Mouse (Mus musculus): ENCODE data around the gene Gm20388. TPM values are rescaled to one million over a fixed set of nuclear protein-coding genes. Genes with fewer than 3 reads are reported as not detected.

Gene Gm20388
- polyA plus RNA-seq, 1 experiment from 2014 or later: 7.4 TPM

DNA sequence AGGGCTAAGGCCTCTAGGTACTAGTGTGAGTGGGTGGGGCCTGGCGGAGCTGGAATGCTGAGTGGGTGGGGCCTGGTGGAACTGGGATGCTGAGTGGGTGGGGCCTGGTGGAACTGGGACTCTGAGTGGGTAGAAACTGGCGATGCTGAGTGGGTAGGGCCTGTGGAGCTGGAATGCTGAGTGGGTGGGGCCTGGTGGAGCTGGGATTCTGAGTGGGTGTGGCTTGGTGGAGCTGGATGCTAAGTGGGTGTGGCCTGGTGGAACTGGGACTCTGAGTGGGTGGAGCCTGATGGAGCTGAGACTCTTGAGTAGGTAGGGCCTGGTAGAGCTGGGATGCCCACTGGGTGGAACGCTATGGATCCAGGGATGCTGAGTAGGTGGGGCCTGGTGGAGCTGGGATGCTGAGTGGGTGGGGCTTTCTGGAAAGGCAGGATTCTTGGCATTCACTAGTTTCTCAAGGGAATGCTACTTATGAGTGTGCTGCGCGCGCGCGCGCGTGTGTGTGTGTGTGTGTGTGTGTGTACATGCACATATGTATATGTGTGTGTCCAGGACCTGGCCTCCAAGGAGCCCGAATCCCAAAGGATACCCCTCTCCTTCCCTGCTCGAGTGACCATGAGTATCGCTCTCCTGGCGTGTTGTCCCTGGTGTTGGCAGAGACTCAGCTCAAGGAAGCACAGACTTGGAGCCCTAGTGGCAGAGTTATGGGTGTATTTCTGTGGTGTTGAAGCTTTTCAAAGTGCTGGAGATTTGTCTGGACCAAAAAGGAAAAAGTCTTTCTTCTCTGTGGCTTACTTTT, 608.3 kb downstream of the Gm20388 start:
- Histone ChIP-seq H3K9ac (no peak overlapping the region), H3K4me1 (peaks cover 87% of the 10 kb centered on the region), H3K4me3 (replicated peaks) (no peak overlapping the region), H3K27ac (peak overlapping the region; percentile 71; the same call in 1 of the 2 replicates), H3K4me2 (no peak overlapping the region), H3K9me3 (replicated peaks) (no peaks in the 10 kb centered on the region), H3K27me3 (0 out of 2 replicates have a peak, but pooled peaks cover 9% of the 10 kb centered on the region), H3K36me3 (no peaks in the 10 kb centered on the region)
- WGBS: 71% methylated on average over 14 of the region's 14 CpGs
- ATAC-seq (replicated peaks; ENCODE audit: low FRiP score): peak; percentile 26; the same call in 1 of the 2 replicates

- 0 out of 2 replicates have a peak, but pooled peaks cover 12% of the 10 kb centered on the region for H3K27me3 ChIP-seq
- 0 out of 2 replicates have a peak overlapping the region, but pooled peaks have one; percentile 11 for H3K9ac ChIP-seq
- peaks cover 85% of the 10 kb centered on the region for H3K4me1 ChIP-seq
- no peak overlapping the region for H3K4me3 ChIP-seq (replicated peaks)
- H3K27ac ChIP-seq: peak overlapping the region; percentile 51; the same call in 1 of the 2 replicates
- no peaks in the 10 kb centered on the region for H3K36me3 ChIP-seq
- peak overlapping the region; percentile 23 for H3K4me2 ChIP-seq
- H3K9me3 ChIP-seq (replicated peaks): no peaks in the 10 kb centered on the region
- ATAC-seq (replicated peaks; ENCODE audit: low FRiP score): no peak
- WGBS: 60% methylated on average over 15 of the region's 15 CpGs
Measured at GRCm38 (mm10) chr8:120520287-120520686, 609.6 kb downstream of the Gm20388 start.

GRCm38 (mm10) chr8:120520707-120521590, 610.3 kb downstream of the Gm20388 start:
- Histone ChIP-seq H3K4me1 (peaks cover 85% of the 10 kb centered on the region), H3K9ac (0 out of 2 replicates have a peak overlapping the region, but pooled peaks have one; percentile 11), H3K27me3 (0 out of 2 replicates have a peak, but pooled peaks cover 12% of the 10 kb centered on the region), H3K27ac (peak overlapping the region; percentile 54; the same call in 1 of the 2 replicates), H3K4me3 (replicated peaks) (no peak overlapping the region), H3K9me3 (replicated peaks) (no peaks in the 10 kb centered on the region), H3K4me2 (peak overlapping the region; percentile 23), H3K36me3 (no peaks in the 10 kb centered on the region)
- WGBS: 18% methylated on average over 20 of the region's 20 CpGs
- ATAC-seq (replicated peaks; ENCODE audit: low FRiP score): no peak

GRCm38 (mm10) chr8:120521591-120521965, 610.9 kb downstream of the Gm20388 start:
- Histone ChIP-seq H3K27me3 (0 out of 2 replicates have a peak, but pooled peaks cover 12% of the 10 kb centered on the region), H3K4me2 (0 out of 2 replicates have a peak overlapping the region, but pooled peaks have one; percentile 23), H3K27ac (0 out of 2 replicates have a peak overlapping the region, but pooled peaks have one; percentile 54), H3K36me3 (no peaks in the 10 kb centered on the region), H3K9me3 (replicated peaks) (no peaks in the 10 kb centered on the region), H3K4me1 (peaks cover 85% of the 10 kb centered on the region), H3K4me3 (replicated peaks) (no peak overlapping the region), H3K9ac (no peak overlapping the region)
- 66% methylated on average over 7 of the region's 7 CpGs for WGBS
- no peak for ATAC-seq (replicated peaks; ENCODE audit: low FRiP score)

DNA sequence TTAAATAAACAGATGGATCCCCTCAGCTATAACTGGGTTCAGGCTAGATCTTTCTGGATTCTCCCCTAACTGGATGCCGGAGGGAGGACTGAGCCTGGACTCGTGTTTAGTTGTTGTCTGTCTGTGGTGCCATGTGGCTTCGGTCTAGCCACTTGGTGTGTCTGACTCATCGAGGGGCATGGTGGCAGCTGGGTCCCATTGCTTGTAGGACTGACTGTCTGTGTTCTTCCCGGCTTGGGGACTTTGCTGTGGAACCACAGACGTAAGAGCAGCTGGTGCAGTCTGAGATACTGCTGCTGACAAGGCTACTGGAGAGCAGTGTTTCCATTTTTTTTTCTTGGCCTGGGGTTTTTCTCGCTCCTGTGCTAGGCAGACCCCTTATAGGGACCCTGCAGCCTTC, 613.0 kb downstream of the Gm20388 start:
- ATAC-seq (replicated peaks; ENCODE audit: low FRiP score): no peak
- peaks cover 85% of the 10 kb centered on the region for H3K4me1 ChIP-seq
- WGBS: 63% methylated on average over 7 of the region's 7 CpGs

DNA sequence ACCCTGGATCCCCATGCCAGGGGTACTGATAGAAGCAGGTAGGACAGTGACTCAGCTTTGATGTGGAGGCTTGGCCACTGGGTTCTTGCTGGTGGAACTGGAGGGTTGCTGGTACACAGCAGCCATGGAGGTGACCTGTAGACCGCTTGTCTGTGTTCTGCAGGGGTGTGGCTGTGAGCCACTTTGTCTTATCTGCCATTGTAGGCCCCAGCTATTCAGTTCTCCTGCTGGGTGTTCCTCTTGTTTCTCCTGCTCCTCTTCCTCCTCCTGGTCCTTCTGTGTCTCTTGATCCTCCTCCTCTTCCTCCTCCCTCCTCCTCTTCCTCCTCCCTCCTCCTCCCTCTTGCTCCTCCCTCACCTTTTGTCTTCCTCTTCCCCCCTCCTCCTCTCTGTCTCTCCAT, 614.5 kb downstream of the Gm20388 start:
- Histone ChIP-seq H3K4me2 (no peak overlapping the region), H3K4me1 (peaks cover 78% of the 10 kb centered on the region), H3K9me3 (replicated peaks) (no peaks in the 10 kb centered on the region), H3K4me3 (replicated peaks) (no peak overlapping the region), H3K9ac (no peak overlapping the region), H3K27ac (no peak overlapping the region), H3K27me3 (0 out of 2 replicates have a peak, but pooled peaks cover 12% of the 10 kb centered on the region), H3K36me3 (no peaks in the 10 kb centered on the region)
- ATAC-seq (replicated peaks; ENCODE audit: low FRiP score): no peak
- 80% methylated on average over 1 of the region's 1 CpGs for WGBS

More for the DNA sequence above, 613.0 kb downstream of the Gm20388 start:
- Histone ChIP-seq H3K4me2 (no peak overlapping the region), H3K27me3 (0 out of 2 replicates have a peak, but pooled peaks cover 12% of the 10 kb centered on the region), H3K36me3 (no peaks in the 10 kb centered on the region), H3K9me3 (replicated peaks) (no peaks in the 10 kb centered on the region), H3K4me3 (replicated peaks) (no peak overlapping the region), H3K9ac (no peak overlapping the region), H3K27ac (no peak overlapping the region)

DNA sequence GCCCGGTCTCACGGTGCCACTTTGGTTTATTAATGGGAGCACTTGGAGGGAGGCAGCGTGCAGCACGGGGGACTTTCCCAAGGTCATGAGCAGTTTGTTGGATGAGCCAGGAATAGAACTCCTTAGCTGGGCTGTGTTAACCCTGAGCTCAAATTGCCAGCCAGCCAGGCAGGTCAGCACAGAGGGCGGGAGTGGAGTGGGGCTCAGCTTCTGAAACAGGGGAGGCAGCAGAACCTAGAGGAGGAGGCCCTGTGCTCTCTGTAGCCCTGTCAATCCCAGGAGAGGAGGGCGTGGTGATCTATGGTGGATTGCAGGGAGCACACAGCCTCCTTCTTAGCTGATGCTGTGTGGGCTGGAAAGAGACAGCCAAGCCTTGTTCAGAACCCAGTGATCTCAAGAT, 615.2 kb downstream of the Gm20388 start:
- Histone ChIP-seq H3K9ac (no peak overlapping the region), H3K4me3 (replicated peaks) (no peak overlapping the region), H3K4me2 (no peak overlapping the region), H3K9me3 (replicated peaks) (no peaks in the 10 kb centered on the region), H3K4me1 (peaks cover 71% of the 10 kb centered on the region), H3K27ac (peak overlapping the region; percentile 16; the same call in 1 of the 2 replicates), H3K27me3 (0 out of 2 replicates have a peak, but pooled peaks cover 12% of the 10 kb centered on the region), H3K36me3 (no peaks in the 10 kb centered on the region)
- ATAC-seq (replicated peaks; ENCODE audit: low FRiP score): 0 out of 2 replicates have a peak, but pooled peaks have one; percentile 20
- 19% methylated on average over 6 of the region's 6 CpGs for WGBS

DNA sequence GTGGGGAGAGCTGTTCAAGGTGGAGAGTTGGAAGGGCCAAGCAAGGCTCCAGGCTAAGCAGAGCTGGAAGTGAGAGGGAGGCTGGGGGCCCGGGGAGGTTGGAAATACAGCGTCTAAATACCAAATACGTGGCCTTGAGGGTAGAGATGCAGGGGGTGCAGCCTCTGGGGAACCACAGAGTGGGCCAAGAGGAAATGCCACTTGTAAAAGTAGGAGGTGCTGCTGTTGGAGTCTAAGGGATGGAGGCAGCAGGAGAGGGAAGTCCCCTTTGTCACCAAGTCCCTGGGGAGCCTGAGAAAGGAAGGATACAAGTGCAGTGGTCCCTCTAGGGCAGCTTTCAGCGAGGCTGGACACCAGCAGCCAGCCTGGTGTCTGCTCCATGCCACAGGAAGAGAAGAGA, 615.9 kb downstream of the Gm20388 start:
- Histone ChIP-seq H3K27me3 (0 out of 2 replicates have a peak, but pooled peaks cover 10% of the 10 kb centered on the region), H3K9me3 (replicated peaks) (no peaks in the 10 kb centered on the region), H3K4me1 (peaks cover 70% of the 10 kb centered on the region), H3K27ac (no peak overlapping the region), H3K9ac (no peak overlapping the region), H3K36me3 (no peaks in the 10 kb centered on the region), H3K4me3 (replicated peaks) (no peak overlapping the region), H3K4me2 (no peak overlapping the region)
- 35% methylated on average over 4 of the region's 4 CpGs for WGBS
- no peak for ATAC-seq (replicated peaks; ENCODE audit: low FRiP score)

DNA sequence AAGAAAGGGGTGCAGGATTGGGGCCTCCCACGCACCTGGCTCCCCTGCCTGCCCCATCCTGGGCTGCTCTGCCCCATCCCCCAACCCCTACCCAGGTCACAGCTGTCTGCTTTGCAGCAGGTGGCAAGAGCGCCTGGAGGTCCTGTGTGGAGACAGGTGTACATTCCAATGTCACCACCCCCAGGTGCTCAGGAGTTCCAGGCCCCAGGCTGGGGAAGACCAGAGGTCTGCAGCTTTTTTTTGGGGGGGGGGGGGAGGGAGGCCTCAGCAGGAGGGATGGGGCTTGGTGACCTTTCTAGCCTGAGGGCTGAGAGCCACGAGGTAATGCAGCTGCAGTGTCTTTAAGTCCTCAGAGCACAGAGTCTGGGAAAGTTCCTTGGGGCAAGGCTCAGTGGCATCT, 617.7 kb downstream of the Gm20388 start:
- no peaks in the 10 kb centered on the region for H3K36me3 ChIP-seq
- no peak overlapping the region for H3K4me3 ChIP-seq (replicated peaks)
- no peak overlapping the region for H3K9ac ChIP-seq
- WGBS: 42% methylated on average over 3 of the region's 3 CpGs
- H3K9me3 ChIP-seq (replicated peaks): no peaks in the 10 kb centered on the region
- no peak overlapping the region for H3K4me2 ChIP-seq
- 0 out of 2 replicates have a peak, but pooled peaks cover 9% of the 10 kb centered on the region for H3K27me3 ChIP-seq
- ATAC-seq (replicated peaks; ENCODE audit: low FRiP score): no peak; the same call in 1 of the 2 replicates
- H3K4me1 ChIP-seq: peaks cover 82% of the 10 kb centered on the region
- H3K27ac ChIP-seq: peak overlapping the region; percentile 41; the same call in 1 of the 2 replicates

- 36% methylated on average over 7 of the region's 7 CpGs for WGBS
- H3K27me3 ChIP-seq: peaks cover 11% of the 10 kb centered on the region; the same call in 1 of the 2 replicates
- no peaks in the 10 kb centered on the region for H3K9me3 ChIP-seq (replicated peaks)
- no peak overlapping the region for H3K4me3 ChIP-seq (replicated peaks)
- peaks cover 82% of the 10 kb centered on the region for H3K4me1 ChIP-seq
- no peak for ATAC-seq (replicated peaks; ENCODE audit: low FRiP score)
- 0 out of 2 replicates have a peak overlapping the region, but pooled peaks have one; percentile 27 for H3K27ac ChIP-seq
- no peaks in the 10 kb centered on the region for H3K36me3 ChIP-seq
- H3K9ac ChIP-seq: no peak overlapping the region
- no peak overlapping the region for H3K4me2 ChIP-seq
Measured at GRCm38 (mm10) chr8:120529226-120529625, 618.6 kb downstream of the Gm20388 start.

DNA sequence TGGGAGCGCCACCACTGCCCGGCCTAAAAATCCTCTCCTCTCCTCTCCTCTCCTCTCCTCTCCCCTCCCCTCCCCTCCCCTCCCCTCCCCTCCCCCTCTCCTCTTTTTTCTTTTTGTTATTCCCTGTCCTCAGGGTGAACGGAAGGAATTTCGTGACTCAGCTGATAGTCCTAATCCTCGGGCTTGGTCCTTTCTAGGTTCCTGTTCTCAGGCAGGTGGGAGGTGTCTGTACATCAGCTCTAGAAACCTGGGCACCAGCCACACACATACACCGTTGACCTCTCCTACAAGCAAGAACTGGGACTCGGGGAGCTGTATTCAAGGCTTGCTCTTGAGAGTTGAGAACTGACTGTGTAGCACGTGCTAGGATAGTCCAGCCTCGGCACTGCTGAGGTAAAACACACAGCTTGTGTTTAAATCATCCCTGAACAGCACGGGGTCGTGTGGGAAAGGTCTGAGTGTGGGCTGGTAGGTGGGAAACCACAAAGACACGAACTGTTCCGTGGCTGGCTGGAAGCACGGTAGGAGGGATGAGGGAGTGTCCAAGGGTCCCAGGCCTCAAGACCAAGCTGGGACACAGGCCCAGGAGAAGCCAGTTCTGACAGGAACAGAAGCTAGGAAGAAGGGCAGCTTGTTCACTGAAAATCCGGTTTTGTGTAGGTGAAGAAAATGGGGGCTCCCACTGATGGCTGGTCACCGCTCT, 620.5 kb downstream of the Gm20388 start:
- H3K9ac ChIP-seq: no peak overlapping the region
- H3K27me3 ChIP-seq: peaks cover 13% of the 10 kb centered on the region; the same call in 1 of the 2 replicates
- ATAC-seq (replicated peaks; ENCODE audit: low FRiP score): no peak
- no peak overlapping the region for H3K4me3 ChIP-seq (replicated peaks)
- H3K9me3 ChIP-seq (replicated peaks): no peaks in the 10 kb centered on the region
- H3K4me2 ChIP-seq: no peak overlapping the region
- 58% methylated on average over 16 of the region's 16 CpGs for WGBS
- H3K36me3 ChIP-seq: no peaks in the 10 kb centered on the region
- H3K27ac ChIP-seq: peak overlapping the region; percentile 10; the same call in 1 of the 2 replicates
- peaks cover 85% of the 10 kb centered on the region for H3K4me1 ChIP-seq
